Comparison of ENCODE assay signal across 15 mouse cellular contexts in genomic region chr4:41557092-41557491, GRCm38 (mm10). TPM values are rescaled to one million over a fixed set of nuclear protein-coding genes. Genes with fewer than 3 reads are reported as not detected.
"Had no signal": no experiment of that assay in that cellular context is flagged by ENCODE, and none has a peak within 500 bp of the region (broad histone marks: within the 10 kb centered on the region; RNA-seq: fewer than 3 reads in every experiment).

No protein-coding gene starts in this region.

- DNase-seq: kidney, adult 11 months; kidney, postnatal 10 days; kidney, postnatal 4 days; lung, embryonic 14.5 days; lung, postnatal 4 days; right cerebral cortex, postnatal 14 days; thymus, adult 2 months; thymus, postnatal 25 days had no signal

- H3K4me3 ChIP-seq: left cerebral cortex, adult 2 months; limb, embryonic 10.5 days; megakaryocyte, embryonic 14.5 days; stomach, embryonic 15.5 days had no signal

- H3K4me2 ChIP-seq: liver, embryonic 11.5 days; lung, embryonic 14.5 days; stomach, embryonic 15.5 days had no signal

- H3K27ac ChIP-seq: limb, embryonic 10.5 days; stomach, embryonic 15.5 days had no signal

- H3K4me1 ChIP-seq: stomach, embryonic 15.5 days had no signal

- H3K9ac ChIP-seq: lung, embryonic 14.5 days; stomach, embryonic 15.5 days had no signal

- H3K36me3 ChIP-seq: limb, embryonic 10.5 days; stomach, embryonic 15.5 days had no signal

- H3K9me3 ChIP-seq: limb, embryonic 10.5 days; megakaryocyte, embryonic 14.5 days; stomach, embryonic 15.5 days had no signal

- H3K27me3 ChIP-seq: stomach, embryonic 15.5 days had no signal

RNA-seq across cellular contexts. Expression of gene Dnaic1, which starts 12.5 kb away (rescaled TPM):
- total RNA-seq: monocyte, adult 5-6 weeks had no signal

RNA-seq across cellular contexts. Expression of gene 1110017D15Rik, which starts 40.0 kb away (rescaled TPM):
- polyA plus RNA-seq: liver, embryonic 16.5 days had no signal

RNA-seq across cellular contexts. Expression of gene AI464131, which starts 54.2 kb away (rescaled TPM):
- total RNA-seq: monocyte, adult 5-6 weeks had no signal
